Mouse (Mus musculus) heart, postnatal 14 days (tissue): ENCODE results near the gene Rxfp4. TPM values are rescaled to one million over a fixed set of nuclear protein-coding genes. Genes with fewer than 3 reads are reported as not detected.
A peak's percentile ranks its signal among the peaks of the same experiment; 100 is the strongest.
"Not testable (repeated sequence)": the region's sequence is repeated elsewhere in the genome, so short reads cannot be mapped to it uniquely, and the experiment has no call there.

Experiments used
- DNase-seq, 2 experiments: peaks; one replicate each; pipeline ENCODE4 v3.0.0; 2021 to 2022
- intact Hi-C: fragments of 180-260 bp; cut with DNase I; formaldehyde crosslinking; loops from one replicate; pipeline ENCODE4 v1.15.1; 2025
- total RNA-seq, 2 experiments: library from RNA; stranded (reverse); gene quantifications; 2 replicates each; pipeline ENCODE4 v1.2.3; 2021

Rxfp4 gene
- total RNA-seq, 2 experiments from 2014 or later = not detected

GRCm38 (mm10) chr3:88619113-88620097 is 33.5 kb downstream of the Rxfp4 start:
- peak in 1 of 2 experiments; percentile 30 for DNase-seq
- intact Hi-C loops = loop anchor here (2.0 kb wide), 1 partner anchor 17 kb away; no protein-coding TSS in a partner anchor

GRCm38 (mm10) chr3:88618074-88618871 is 34.7 kb downstream of the Rxfp4 start:
- intact Hi-C loops = loop anchor here (2.0 kb wide), 1 partner anchor 19 kb away; no protein-coding TSS in a partner anchor

DNA sequence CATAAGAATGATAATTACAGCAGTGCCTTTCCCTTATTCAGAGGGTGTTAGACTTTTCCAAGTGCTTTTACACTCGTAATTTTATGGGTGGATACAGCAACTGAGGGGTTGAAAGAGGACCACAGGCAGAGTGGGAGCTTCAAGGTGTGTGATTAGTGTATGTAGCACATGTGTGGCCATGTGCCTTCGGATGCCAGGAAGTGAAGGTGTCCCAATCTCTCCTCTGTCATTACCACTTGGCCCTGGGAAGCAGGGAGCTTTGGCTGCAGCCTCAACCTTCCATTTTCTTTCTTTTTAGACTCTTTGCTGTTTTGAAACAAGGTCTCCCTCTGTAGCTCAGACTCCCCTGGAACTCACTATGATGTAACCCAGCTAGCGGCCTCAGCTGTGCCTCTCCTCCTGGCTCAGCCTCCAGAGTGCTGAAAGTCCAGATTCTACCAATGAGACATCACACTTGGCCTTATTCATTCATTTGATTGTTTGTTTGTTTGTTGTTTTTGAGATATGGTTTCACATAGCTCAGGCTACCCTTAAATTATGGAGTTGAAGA is 35.9 kb downstream of the Rxfp4 start:
- intact Hi-C loops = no loop called here
- DNase-seq = no peak

More at GRCm38 (mm10) chr3:88618074-88618871, 34.7 kb downstream of the Rxfp4 start:
- no peak for DNase-seq

DNA sequence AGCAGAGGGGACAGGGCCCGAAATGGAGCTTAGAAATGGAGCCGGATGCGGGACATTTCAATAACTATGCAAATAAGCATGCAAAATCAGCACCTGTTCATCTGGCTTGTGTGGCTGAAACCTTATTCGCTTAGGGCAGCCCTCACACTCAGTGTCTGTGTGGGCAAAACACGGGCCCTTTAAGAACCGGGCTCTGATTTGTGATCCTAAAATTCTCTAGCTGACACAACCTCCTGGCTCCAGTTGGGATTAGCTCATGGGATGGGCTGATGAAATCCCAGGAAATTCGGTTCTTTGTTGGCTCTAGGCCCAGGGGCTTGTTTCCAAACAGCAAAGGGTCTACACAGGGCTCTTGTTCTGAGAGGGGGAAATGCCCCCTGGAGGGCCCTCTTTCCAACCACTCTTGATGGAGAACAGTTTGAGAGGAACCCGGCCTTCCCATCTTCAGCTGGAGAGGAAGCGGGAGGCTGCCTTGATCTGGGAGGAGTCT is 37.0 kb downstream of the Rxfp4 start:
- intact Hi-C loops = no loop called here
- DNase-seq = peak; percentile 75 to 84

DNA sequence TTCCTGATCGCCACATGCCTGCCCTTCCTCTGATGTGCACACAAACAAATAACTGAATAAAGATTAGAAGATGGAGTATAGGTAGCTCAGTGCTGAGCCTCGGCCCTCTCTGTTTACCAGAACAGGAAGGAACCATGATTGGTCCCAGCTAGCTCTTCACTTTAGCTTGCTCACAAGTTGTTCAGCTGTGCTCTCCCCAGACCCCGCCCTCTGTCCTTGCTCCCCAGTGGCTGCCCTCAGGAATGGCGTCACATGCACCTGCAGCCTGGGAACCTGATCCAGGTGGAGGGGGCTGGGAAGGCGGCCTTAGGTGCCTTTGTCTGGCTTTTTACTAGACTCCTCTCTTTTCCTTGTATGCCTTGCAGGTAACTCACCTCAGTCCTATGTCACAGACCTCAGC is 37.8 kb downstream of the Rxfp4 start:
- DNase-seq = no peak
- intact Hi-C loops = no loop called here

DNA sequence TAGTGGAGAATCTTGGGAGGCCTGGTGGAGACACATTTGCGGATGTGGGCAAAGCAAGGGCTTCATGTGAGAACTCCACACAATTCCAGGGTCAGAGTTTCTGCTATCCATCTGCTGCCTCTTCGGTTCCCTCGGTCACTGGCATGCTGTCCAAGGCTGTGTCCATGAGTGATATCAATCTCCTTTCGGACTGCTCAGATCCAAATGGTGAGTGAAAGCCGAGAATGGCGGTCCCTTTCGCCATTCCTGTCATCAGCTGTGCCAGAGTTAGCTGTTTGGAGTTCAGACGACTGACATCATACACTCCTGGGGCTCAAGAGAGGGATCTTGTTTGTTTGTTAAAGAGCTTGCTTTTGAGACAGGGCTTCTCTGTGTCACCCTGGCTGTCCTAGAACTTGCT is 38.5 kb downstream of the Rxfp4 start:
- DNase-seq = no peak
- intact Hi-C loops = no loop called here

DNA sequence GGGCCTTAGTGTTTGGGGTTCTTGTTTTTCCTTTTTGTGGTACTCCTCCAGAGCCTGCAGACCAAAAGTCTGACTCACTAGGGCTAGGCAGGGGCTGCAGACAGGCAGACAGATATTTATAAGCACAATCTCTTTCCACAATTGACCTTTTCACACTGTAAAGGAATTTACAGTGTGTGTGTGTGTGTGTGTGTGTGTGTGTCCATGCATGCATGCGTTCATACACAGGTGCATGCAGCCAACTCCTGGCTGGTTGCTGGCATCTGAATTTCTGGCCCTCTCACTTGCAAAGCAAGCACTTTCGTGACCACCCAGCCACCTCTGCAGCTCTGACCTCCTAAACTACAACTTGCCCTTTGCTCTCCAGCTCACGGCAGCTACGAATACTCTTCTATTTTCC is 43.9 kb downstream of the Rxfp4 start:
- no peak for DNase-seq

GRCm38 (mm10) chr3:88607758-88608138 is 45.2 kb downstream of the Rxfp4 start:
- intact Hi-C loops = loop anchor here (1.0 kb wide), 1 partner anchor 31 kb away; no protein-coding TSS in a partner anchor
- no peak for DNase-seq

More for the DNA sequence above, 43.9 kb downstream of the Rxfp4 start:
- intact Hi-C loops = no loop called here

GRCm38 (mm10) chr3:88607065-88607757 is 45.7 kb downstream of the Rxfp4 start:
- intact Hi-C loops = loop anchor here (1.0 kb wide), 1 partner anchor 31 kb away; no protein-coding TSS in a partner anchor
- peak; percentile 90 to 94 for DNase-seq

DNA sequence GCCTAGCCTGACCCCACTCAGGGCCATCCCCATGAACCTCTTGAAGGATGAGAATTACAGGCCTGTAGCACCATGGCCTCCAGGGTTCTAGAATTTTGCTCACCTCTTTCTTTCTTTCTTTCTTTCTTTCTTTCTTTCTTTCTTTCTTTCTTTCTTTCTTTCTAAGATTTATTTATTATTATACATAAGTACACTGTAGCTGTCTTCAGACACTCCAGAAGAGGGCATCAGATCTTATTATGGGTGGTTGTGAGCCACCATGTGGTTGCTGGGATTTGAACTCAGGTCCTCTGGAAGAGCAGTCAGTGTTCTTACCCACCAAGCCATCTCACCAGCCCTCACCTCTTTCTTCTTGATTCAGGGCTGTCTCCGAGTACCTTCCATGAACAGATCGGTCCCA is 47.3 kb downstream of the Rxfp4 start, which contains the start of gene Arhgef2:
Gene Arhgef2 (plus strand): TSS at position 301 of the 400 bp plus-strand sequence.
- intact Hi-C loops = loop anchor here (1.0 kb wide), 1 partner anchor 17 kb away; no protein-coding TSS in a partner anchor
- not testable (repeated sequence) for DNase-seq

DNA sequence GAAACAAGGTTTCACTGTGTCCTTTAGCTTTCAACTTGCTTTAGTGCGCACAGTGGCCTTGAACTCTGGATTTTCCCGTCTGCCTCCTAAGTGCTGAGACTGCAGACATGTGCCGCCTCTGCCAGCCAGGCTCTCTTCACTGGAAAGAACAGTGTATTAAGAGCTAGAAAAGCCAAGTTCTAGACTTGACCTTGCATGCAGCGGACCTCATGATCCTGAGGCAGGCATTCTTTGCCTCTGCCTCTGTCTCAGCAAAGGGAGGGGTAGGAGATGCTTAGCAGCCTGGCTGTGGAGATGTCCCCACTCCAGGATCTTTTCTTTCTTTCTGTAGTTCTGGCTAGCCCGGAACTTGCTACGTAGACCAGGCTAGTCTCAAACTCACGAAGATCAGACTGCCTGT is 48.1 kb downstream of the Rxfp4 start:
- intact Hi-C loops = loop anchor here (1.0 kb wide), 1 partner anchor 17 kb away; no protein-coding TSS in a partner anchor
- no peak for DNase-seq

- intact Hi-C loops = no loop called here
Observed at GRCm38 (mm10) chr3:88603714-88604161, 49.2 kb downstream of the Rxfp4 start.

GRCm38 (mm10) chr3:88602466-88602865 is 50.5 kb downstream of the Rxfp4 start:
- intact Hi-C loops = no loop called here
- no peak for DNase-seq

More at GRCm38 (mm10) chr3:88603714-88604161, 49.2 kb downstream of the Rxfp4 start:
- peak; percentile 79 to 83 for DNase-seq

Other genes starting within 250 kb of the Rxfp4 start
- gene Pmf1, start 242.8 kb downstream of the Rxfp4 start, total RNA-seq = 10 to 100 TPM; 23.9 to 25.0 TPM
- gene Slc25a44, start 228.0 kb downstream of the Rxfp4 start, total RNA-seq = 10 to 100 TPM; 13.1 to 14.2 TPM
- gene Sema4a, start 192.0 kb downstream of the Rxfp4 start, total RNA-seq = 1 to 10 TPM; 2.3 to 2.6 TPM
- 100 to 1,000 TPM; 128 TPM for gene Lmna, start 143.2 kb downstream of the Rxfp4 start, total RNA-seq
- 1 to 10 TPM in 1 of 2 experiments, under 1 TPM in 1; 0.81 to 2.0 TPM for gene Mex3a, start 120.7 kb downstream of the Rxfp4 start, total RNA-seq
- gene Rab25, start 104.8 kb downstream of the Rxfp4 start, total RNA-seq = under 1 TPM in 1 of 2 experiments, not detected in 1; 0.33 TPM
- 10 to 100 TPM; 77.7 TPM for gene Lamtor2, start 100.1 kb downstream of the Rxfp4 start, total RNA-seq
- gene Ubqln4, start 99.4 kb downstream of the Rxfp4 start, total RNA-seq = 10 to 100 TPM; 55.4 to 60.0 TPM
- gene Ssr2, start 77.3 kb downstream of the Rxfp4 start, total RNA-seq = 100 to 1,000 TPM in 1 of 2 experiments, 10 to 100 TPM in 1; 95.9 to 108 TPM
- gene Arhgef2, start 47.2 kb downstream of the Rxfp4 start, total RNA-seq = 10 to 100 TPM; 71.1 to 71.5 TPM
- gene Khdc4, start 32.7 kb upstream of the Rxfp4 start, total RNA-seq = 10 to 100 TPM; 36.9 to 40.5 TPM
- 10 to 100 TPM; 59.5 to 73.4 TPM for gene Rit1, start 63.7 kb upstream of the Rxfp4 start, total RNA-seq
- 1 to 10 TPM; 4.3 to 5.0 TPM for gene Syt11, start 122.0 kb upstream of the Rxfp4 start, total RNA-seq
- gene Gon4l, start 182.1 kb upstream of the Rxfp4 start, total RNA-seq = 10 to 100 TPM; 26.4 to 28.4 TPM